Mouse (Mus musculus) layer of hippocampus, postnatal 10 days (tissue): ENCODE data around the gene Rab26. TPM values are rescaled to one million over a fixed set of nuclear protein-coding genes. Genes with fewer than 3 reads are reported as not detected.

Experiments
- DNase-seq, 2 experiments: peaks; one replicate each; pipeline ENCODE4 v3.0.0; 2021; ENCODE audit warnings: low spot score in 2 of 2
- total RNA-seq, 2 experiments: library from RNA; stranded (reverse); gene quantifications; 2 replicates each; pipeline ENCODE4 v1.2.3; 2021

Rab26 gene
- total RNA-seq, 2 experiments from 2014 or later, result 48.9 to 49.0 TPM

GRCm38 (mm10) chr17:24548921-24549617 lies 15.1 kb upstream of the Rab26 start:
- DNase-seq, result no peak

- DNase-seq, result no peak
Observed at GRCm38 (mm10) chr17:24548435-24548834, 14.4 kb upstream of the Rab26 start.

GRCm38 (mm10) chr17:24546234-24546633 lies 12.2 kb upstream of the Rab26 start:
- no peak for DNase-seq

GRCm38 (mm10) chr17:24545247-24545646 lies 11.2 kb upstream of the Rab26 start:
- DNase-seq, result no peak

- no peak for DNase-seq
Observed at GRCm38 (mm10) chr17:24544613-24545012, 10.6 kb upstream of the Rab26 start.

- no peak for DNase-seq
Observed at GRCm38 (mm10) chr17:24540375-24540774, 6.4 kb upstream of the Rab26 start.

GRCm38 (mm10) chr17:24538950-24539349 lies 4.9 kb upstream of the Rab26 start:
- DNase-seq, result peak in 1 of 2 experiments; percentile 66

GRCm38 (mm10) chr17:24537536-24537935 lies 3.5 kb upstream of the Rab26 start:
- no peak for DNase-seq

GRCm38 (mm10) chr17:24535300-24535699 lies 1.3 kb upstream of the Rab26 start:
- no peak for DNase-seq

GRCm38 (mm10) chr17:24533099-24533992 lies 664 bp downstream of the Rab26 start:
- DNase-seq, result peak; percentile 76 to 85

- no peak for DNase-seq
Observed at GRCm38 (mm10) chr17:24532045-24532444, 2.0 kb downstream of the Rab26 start.

- no peak for DNase-seq
Observed at GRCm38 (mm10) chr17:24531064-24531463, 2.9 kb downstream of the Rab26 start.

GRCm38 (mm10) chr17:24530361-24531050 lies 3.5 kb downstream of the Rab26 start:
- no peak for DNase-seq

- DNase-seq, result no peak
Observed at GRCm38 (mm10) chr17:24529883-24530282, 4.1 kb downstream of the Rab26 start.

- peak; percentile 77 to 80 for DNase-seq
Observed at GRCm38 (mm10) chr17:24529007-24529451, 5.0 kb downstream of the Rab26 start.

GRCm38 (mm10) chr17:24528560-24528918 lies 5.5 kb downstream of the Rab26 start:
- no peak for DNase-seq

GRCm38 (mm10) chr17:24527723-24528559 lies 6.1 kb downstream of the Rab26 start, which contains the start of gene Traf7:
Traf7 (minus strand) TSS chr17:24527938.
- peak; percentile 88 to 90 for DNase-seq

- no peak for DNase-seq
Observed at GRCm38 (mm10) chr17:24527315-24527714, 6.7 kb downstream of the Rab26 start.

GRCm38 (mm10) chr17:24524734-24525133 lies 9.3 kb downstream of the Rab26 start:
- no peak for DNase-seq

GRCm38 (mm10) chr17:24520450-24520849 lies 13.6 kb downstream of the Rab26 start:
- no peak for DNase-seq
